Mouse (Mus musculus) thymus, postnatal 10 days (tissue): Measurements from ENCODE around the gene Tprgl.

ENCODE experiments used
- DNase-seq, 2 experiments: peaks; one replicate each; pipeline ENCODE4 v3.0.0; 2021; ENCODE audit warnings: low spot score in 2 of 2

The Tprgl gene

DNA sequence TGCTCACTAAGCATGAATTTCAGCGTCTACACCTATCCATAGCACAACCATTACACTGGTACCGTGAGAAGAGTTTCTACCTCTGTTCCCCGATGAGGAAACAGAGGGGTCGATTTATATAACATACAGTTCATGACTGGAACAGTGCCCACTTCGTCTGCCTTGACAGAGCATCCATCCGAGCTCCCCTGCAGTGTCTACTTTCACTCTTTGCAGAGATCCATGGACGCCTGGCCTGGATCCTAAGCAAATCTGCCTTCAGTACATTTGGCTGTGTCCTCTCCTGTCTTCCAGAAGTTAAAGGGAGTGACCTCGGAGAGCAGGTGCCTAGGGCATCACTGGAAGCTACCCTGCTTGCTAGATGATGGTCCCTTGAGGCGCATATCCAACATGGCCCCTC, 41.3 kb downstream of the Tprgl start:
- no peak for DNase-seq

DNA sequence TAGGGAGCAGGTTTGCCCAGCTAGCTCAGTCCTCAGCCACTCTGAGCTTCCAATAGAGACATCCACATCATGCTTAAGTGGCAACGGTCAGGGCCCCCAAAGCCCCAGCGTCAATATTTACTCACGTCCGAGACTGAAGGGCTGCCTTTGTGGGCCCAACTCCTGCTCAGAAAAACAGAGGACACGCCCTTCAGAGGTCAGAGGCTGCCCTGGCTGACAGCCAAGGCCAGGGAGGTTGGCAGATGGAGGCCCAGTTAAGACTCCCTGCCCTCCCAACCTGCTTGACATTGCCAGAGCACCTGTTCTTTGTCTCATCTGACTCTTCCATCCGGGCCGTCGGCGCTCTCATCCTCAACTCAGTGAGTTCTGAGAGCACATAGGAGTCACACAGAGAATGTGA, 41.7 kb downstream of the Tprgl start:
- DNase-seq: no peak

DNA sequence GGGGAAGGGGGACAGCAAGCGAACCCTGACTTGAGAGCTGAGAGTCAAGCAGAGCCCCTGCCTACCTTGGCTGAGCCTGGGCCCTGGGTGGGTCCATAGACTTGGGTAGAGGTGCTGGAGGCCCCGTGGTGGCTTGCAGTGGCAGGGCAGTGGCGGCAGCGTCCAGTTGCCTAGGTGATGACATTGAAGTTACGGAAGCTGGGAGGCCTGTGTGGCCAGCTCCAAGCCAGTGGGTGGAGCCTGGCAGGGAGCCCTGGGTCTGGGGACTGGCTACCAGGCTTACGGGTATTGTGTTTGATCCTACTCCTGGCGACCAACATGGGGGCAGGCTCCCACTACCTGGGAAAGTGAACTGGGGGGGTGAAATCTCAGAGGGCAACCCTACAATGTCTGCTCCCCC, 44.0 kb downstream of the Tprgl start:
- no peak for DNase-seq

- DNase-seq: no peak
These were observed 50.6 kb downstream of the Tprgl start for GRCm38 (mm10) chr4:154109850-154110243.

- no peak for DNase-seq
These were observed 51.1 kb downstream of the Tprgl start for GRCm38 (mm10) chr4:154109216-154109849.
